Mouse (Mus musculus): ENCODE data around the gene Vmn1r39.
"Not testable (repeated sequence)": the region's sequence is repeated elsewhere in the genome, so short reads cannot be mapped to it uniquely, and the experiment has no call there.

Vmn1r39 gene

DNA sequence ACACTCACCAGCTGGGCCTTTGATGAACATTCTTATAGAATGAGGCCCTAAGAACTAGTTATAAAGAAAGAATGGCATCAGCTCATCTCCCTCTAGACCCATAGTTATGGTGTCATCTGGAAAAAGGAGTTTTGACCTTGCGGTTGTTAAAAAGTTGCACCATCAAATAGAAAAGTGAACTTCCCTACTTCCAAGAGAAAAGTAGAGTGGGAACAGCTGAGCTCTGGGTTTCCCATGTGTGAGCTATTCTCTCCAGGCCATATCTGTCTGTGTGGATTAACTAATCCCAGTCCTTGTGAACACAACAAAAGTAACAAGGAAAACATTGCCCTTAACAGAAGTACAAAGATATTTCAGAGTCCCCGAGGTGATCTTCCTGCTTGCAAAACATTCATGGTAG is at the start of gene Vmn1r39:
Gene Vmn1r39, minus strand, starts transcription at position 101 of the 400 bp plus-strand sequence.
- DNase-seq (ENCODE audit: low spot score): no peak

DNA sequence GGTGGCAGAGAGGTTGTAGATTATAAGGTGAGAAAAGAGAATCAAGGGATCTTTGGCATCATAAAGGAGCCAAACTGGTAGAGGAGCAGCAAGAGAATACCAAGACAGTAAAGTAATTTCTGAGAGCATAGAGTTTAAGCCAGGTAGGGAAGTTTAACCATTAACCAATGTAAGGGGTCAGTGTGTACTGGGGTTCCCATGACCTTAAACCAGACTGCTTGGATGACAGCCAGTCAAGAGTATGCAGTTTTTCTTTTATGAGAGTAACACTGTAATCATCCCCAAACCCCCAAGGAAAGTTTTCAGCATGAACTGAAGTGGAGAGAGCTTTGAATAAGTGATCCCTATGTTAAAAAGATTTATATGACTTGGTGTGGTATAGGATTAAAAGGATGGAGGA is 49.0 kb upstream of the Vmn1r39 start:
- no peak for DNase-seq (ENCODE audit: low spot score)

DNA sequence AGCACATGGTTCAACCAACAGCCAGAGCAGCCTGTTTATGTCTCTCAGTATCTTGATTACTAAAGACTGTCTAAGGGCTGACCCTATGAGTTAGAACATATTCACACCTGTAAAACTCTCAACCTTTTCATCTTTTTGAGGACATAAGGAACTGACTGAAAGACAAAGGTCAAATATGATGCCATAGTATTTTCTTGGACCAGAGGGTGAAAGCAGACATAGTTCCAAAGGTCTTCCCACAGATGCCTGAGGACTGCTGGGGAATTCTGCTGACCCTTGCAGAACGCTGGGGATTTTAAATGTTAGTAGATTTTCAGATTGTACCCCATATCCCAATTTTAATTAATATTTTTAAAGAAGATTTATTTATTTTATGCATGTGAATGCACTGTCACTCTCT is 47.9 kb upstream of the Vmn1r39 start:
- DNase-seq (ENCODE audit: low spot score): no peak

DNA sequence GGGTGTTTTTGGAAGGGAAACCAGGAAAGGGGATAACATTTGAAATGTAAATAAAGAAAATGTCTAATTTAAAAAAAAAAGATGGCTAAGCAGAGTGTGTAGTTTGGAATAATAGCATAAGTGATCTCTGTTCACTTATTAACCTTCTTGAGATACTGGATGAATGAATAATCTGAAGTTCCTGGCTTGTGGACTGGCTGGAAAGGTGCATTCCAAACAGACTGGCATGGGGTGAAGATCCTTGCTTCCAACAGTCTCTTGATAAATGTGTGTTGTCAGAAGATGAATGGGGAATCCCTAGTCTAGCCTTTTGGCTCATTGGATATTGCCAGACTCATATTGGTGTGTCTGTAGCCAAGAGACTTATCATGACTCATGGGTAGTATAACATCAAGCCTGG is 45.8 kb upstream of the Vmn1r39 start:
- DNase-seq (ENCODE audit: low spot score): no peak

DNA sequence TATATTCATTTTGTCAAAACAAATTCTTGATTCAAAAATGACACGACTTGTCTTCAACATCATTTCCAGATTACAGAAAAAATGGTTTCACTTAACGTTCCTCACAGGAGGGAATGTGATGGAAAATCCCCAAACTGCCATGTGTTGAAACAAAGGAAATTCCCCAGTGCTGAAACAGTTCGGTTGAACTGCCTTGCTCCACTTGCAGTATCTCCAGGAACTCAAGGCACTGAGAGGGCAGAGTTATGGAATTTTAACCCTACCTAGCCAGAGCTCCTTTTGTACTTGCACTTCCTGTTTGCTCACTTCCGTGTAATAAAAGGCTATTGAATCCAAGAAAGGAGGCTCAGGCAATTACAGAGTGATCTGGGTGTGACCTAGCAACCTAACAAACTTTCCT is 38.5 kb upstream of the Vmn1r39 start:
- no peak for DNase-seq (ENCODE audit: low spot score)

DNA sequence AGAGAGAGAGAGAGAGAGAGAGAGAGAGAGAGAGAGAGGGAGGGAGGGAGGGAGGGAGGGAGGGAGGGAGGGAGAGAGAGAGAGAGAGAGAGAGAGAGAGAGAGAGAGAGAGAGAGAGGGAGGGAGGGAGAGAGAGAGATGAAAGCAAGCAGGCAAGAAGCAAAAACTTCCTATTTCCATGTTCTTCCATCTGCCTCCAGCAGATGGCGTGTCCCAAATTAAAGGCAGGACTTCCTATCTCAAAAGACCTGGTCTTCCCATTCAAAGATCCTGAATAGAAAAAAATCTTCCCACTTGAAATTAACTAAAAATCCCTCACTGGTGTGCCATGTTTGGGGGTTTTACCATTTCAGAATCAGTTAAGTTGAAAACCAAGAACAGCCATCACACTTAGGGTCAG is 30.2 kb upstream of the Vmn1r39 start:
- DNase-seq (ENCODE audit: low spot score): peak; percentile 11

DNA sequence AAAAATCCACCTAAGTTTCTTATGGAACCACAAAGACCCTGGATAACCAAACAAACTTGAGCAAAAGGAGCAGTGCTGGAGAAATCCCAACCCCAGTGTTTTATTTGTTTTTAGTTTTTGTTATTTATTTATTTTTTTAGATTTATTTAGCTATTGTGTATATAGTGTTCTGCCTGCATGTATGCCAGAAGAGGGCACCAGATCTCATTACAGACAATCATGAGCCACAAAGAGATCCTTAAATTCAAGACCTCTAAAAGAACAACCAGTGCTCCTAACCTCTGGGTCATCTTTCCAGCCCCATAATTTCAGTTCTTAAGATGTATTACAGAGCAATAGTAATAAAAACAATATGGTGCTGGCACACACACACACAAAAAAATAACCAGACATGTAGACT is 26.5 kb upstream of the Vmn1r39 start:
- no peak for DNase-seq (ENCODE audit: low spot score)

DNA sequence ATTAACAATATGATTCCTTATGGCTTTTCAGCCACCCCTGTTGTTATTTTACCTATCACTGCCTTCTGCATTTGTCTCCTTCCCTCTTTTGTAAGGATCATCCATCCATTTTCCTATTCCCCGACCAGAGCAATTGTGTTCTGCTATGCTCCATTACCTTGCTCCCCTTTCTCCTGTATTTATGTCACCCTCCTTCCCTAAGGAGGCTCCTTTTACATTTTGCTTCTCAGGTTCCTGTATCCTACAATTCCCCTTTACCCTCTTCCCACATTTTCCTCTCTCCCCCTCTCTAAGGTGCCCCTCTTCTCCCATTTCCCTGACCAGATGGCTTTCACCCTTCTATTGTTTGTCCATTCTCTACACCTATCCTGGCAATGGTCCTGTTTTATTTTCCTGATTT is 4.1 kb downstream of the Vmn1r39 start:
- no peak for DNase-seq (ENCODE audit: low spot score)

DNA sequence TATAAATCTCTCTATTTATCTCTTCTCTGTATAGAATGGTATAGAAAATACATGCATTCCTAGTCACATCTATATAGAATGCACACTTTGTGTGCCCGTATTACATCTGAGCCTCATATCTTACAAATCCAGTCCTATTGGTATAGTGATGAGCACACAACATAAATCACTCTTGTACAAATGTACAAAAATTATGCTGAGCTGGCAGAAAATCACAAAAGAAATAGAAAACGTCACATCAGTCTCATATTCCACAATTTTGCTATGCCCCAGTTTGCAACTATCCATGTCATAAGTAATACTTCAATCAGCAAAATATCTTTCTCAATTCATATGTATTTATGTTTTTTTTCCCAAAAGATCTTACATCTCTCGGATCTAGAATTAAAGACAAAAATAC is 4.7 kb downstream of the Vmn1r39 start:
- DNase-seq (ENCODE audit: low spot score): no peak

DNA sequence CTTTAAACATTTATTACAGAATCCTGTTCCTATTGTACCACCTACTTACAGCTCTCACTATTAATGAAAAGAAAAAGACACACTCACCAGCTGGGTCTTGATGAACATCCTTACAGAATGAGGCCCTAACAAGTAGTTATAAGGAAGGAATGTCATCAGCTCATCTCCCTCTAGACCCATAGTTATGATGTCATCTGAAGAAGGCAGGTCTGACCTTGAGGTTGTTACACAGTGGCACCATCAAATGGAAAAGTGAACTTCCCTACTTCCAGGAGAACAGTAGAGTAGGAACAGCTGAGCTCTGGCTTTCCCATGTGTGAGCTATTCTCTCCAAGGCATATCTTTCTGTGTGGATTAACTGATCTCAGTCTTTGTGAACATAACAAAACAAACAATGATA is 27.9 kb downstream of the Vmn1r39 start, which contains the start of gene Vmn1r38:
Gene Vmn1r38, minus strand, starts transcription at position 101 of the 400 bp plus-strand sequence.
- DNase-seq (ENCODE audit: low spot score): not testable (repeated sequence)

All from ovary, postnatal 14 days (tissue).